Mouse (Mus musculus): Measurements from ENCODE around the gene Zbtb4.

DNA sequence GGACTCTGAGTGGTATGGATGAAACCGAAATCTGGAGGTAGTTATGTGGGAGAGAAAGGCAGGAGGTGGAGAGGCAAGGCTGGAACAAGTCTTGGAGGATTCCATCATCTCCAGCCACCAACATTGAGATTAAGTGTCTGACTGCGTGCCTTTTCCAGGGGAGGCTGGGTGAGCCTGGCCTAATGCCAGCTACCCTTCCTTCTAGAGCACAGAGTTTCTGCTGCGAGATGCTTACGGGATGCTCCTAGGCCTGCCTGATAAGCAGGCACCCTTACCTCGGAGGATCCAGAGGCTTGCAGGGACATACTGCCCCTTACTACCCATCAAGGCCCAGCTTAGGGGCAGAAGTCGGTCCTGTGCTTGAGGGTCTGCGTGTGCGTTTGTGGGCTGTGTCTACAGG, 67.8 kb downstream of the Zbtb4 start:
- TF ChIP-seq CTCF (IDR thresholded peaks at IDR 0.05; ENCODE audit: low read depth), result no peak
- no peak for TF ChIP-seq EP300 (optimal IDR thresholded peaks at IDR 0.05)

Data from stomach, postnatal 0 days (tissue).